Mouse (Mus musculus): ENCODE measurements around the gene Wdpcp.

DNA sequence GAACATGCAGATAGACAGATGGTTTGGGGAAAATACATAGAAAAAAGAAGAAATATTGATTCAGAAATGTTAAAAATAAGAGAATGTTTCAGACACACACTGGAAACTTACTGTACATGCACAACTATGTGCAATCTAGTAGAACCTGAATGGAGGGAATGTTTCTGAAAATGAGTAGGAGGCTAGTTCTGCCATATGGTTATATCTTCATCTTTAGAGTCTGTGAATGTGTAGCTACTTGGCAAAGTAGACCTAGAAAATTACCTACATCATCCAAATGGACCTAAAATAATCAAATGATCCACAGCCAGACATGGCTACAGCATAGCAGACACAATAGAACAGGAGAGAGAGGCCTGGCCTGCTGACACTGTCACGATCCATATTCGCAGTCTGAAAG lies 275.0 kb downstream of the Wdpcp start:
- TF ChIP-seq TAL1 (IDR thresholded peaks at IDR 0.05; ENCODE audit: low read length): no peak
- TF ChIP-seq GATA1 (IDR thresholded peaks at IDR 0.05; ENCODE audit: low read length): no peak
